Mouse (Mus musculus): ENCODE results near the gene Gsx2.

Gsx2 gene

DNA sequence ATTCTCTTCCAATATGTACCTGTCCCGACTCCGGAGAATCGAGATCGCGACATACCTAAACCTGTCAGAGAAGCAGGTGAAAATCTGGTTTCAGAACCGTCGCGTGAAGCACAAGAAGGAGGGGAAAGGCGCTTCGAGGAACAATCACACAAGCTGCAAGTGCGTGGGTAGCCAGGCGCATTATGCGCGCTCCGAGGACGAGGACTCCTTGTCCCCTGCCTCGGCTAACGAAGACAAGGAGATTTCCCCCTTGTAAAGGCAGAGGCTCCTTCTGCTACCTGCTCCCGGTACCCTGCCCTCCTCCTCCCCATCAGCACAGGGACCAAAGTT, 1.6 kb downstream of the Gsx2 start:
- no peak for DNase-seq

DNA sequence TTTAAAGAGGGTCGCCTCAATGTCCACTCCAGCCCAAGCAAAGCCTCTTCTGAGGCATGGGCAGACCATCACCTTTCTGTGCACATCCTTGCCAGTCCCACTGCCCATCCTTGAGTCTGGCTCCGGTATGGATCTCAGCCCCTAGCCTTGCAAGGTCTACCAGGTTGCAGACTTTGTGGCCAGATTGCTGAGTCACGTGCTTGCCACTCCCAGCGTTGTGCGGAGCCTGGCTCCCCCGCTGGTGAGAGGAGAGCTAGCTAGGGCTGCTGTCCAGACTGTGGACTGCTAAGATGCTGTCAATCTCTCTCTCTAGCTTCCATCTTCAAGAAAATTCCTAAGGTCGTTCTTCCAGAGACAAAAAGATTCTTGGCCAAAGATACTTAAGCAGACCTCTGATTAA, 4.2 kb downstream of the Gsx2 start:
- DNase-seq, result no peak

DNA sequence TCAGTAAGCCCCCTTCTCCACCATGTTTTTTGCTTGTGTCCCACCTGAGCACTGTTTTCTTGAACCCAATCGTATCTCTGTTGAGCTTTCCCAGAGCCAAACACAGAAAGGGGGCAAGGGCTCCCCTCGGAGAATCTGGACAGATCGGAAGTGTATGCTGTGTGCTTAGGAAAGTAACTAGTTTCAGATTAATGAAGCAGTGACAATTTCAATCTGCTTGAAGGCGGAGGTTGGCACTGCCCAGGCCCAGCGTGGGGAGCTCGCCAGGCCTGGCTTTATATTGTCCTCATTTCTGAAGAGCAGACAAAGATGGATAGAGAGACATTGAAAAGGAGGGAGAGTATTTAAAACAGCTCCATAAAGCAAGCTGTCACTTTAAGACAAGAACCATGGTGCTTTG, 7.0 kb downstream of the Gsx2 start:
- no peak for DNase-seq

DNA sequence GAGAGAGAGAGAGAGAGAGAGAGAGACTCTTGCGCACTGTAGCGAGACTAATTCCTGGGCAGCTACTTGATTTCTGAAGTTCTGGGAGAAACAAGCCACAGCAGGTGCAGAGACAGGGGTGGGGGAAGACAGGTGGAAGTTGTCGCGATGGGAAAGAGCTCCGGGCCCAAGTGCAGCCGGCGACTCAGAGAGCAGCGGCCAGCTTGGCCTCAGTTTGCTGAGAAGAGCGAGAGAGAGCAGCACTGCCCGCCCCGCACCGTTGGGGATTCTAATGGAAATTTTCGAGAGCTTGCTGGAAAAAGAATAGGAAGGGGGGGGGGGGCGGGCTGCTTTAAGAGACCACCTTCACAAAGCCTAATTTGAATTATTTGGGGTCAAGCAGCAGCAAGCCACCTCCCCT, 7.7 kb downstream of the Gsx2 start:
- DNase-seq, result no peak

DNA sequence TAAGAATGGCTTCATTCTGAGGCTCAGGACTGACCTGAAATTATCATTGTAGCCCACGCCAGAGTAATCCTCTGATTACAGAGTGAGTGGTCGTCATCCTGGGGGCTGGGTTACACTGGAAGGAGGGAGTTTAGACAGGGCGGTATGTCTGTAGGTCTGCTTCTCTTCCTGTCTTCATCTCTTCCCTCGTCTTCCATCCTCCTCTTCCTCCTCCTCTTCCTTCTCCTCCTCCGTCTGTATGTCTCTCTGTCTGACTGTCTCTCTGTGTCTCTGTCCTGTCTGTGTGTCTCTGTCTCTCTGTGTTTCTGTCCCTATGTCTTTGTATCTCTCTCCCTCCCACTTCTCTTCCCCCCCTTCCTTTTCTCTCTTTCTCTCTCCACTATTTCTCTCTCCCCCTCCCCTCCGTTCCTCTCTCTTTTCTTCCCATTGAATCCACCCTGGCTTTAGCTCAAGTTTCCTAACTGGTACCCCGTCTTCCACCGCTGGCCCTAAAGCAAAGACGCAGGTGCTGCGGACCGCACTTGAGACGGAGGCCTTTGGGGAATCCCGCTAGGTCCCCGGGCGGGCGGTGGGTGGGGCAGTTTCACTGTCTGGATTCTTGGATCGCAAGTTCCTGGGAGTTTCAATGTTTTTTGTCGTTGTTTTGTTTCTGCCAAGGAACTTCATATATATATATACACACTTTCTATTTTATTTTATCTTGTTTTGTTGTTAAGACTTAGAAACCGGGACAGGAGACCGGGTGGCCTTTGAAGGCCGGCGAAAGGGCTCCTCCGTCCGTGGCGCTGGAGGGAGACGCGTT, 8.4 kb downstream of the Gsx2 start:
- DNase-seq, result peak; percentile 16

DNA sequence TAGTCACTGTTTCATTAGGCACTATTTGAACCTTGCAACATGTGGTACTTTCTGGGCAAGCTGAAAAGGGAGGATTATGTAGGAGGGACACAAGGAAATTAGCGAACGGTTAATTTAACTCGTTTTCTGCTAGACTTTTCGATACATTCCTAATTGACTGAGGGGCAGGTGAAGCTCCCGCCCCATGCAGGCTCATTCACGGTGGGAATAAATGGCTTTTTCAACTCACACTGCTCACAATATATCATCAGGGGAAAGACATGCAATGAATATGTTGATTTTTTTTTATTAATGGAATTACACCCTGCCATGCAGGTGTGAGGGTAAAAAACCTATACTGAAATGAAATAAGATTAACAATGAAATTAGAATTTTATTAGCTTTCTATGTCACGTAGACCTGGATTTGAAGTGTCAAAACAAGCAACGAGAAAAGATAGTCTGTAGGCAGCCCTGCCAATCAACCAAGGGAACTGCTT, 9.0 kb downstream of the Gsx2 start:
- no peak for DNase-seq

DNA sequence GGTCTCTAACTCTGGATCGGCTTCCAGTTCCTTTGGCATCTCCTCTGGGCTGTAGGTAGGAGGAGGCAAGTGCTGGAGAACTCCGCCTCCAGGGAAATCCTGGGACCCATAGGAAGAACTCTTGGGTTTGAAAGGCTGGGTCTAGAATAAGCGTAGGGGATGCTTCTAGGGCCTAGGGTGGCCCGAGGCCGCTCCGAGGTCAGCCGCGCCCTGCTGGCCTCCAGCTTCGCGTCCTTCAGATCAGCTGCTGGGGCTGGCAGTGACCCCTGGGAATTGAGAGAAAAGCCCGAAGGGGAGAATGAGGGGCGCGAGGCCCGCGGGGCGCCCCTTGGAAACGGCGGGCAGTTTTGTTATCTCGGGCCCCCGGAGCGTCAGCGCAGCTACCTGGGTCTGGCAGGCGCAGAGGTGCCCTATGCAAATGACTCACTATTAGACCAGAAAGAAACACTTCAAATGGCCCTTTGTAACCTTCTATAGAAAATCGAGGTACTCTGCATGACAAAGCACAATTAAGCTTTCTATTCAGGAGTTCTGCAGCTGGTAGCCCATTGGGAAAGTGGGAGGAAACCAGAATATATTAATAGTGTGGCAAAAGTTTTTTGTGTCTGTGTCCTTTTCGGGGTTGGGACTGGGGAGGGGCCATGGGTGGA, 9.6 kb downstream of the Gsx2 start:
- DNase-seq, result no peak

DNA sequence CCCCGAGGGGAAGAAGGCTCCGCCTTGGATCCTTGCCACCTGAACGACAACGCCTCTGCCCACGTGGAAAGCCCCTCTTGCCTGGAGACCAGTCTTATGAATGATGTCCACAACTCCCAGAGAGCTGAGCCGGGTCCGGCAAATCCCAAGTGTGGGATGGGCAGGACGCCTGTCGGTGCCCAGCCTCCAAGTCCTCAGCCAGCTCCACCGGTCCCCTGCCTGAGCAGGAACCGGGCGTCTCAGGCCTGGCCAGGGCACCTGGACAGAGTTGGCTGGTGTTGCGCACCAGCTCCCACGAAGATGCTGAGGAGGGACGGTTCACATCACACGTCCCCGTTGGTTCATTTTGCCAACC, 10.1 kb downstream of the Gsx2 start:
- DNase-seq, result no peak

DNA sequence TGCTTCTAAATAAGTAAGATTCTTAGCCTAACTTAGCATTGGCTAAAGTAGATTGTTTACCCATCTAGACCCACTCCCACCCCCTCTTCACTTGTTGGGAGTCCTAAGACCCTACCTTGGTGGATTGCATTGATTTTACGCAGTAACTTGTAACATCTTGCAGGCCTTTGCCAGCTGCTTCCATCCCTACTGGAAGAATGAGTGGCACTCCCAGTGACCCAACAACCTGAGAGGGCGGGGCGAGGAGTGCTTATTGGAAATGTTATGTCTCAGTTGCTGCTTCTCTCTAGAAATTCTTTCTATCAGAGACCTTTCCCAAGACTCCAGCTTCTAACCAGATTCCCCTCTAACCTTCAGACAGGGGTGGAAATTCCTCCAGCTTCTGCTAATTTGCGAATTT, 10.5 kb downstream of the Gsx2 start:
- DNase-seq, result no peak

DNA sequence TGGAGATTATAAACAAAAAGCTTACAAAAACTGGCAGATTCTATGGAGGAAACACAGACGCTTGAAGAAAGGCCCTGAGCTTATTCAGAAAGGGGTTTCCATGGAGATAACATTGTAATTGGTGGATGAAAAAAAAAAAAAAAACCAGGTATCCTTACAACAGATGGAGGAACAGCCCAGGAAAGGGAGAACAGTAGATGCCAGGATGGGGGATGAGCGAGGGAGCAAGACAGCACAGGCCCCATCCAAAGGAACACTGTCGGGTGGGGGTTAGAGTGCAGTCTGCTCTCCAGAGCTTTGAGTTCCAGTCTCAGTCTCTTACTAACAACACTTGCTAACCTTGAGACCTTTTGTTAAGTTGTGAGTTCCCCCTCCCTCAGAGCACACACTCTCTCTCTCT, 31.1 kb downstream of the Gsx2 start:
- no peak for DNase-seq

DNA sequence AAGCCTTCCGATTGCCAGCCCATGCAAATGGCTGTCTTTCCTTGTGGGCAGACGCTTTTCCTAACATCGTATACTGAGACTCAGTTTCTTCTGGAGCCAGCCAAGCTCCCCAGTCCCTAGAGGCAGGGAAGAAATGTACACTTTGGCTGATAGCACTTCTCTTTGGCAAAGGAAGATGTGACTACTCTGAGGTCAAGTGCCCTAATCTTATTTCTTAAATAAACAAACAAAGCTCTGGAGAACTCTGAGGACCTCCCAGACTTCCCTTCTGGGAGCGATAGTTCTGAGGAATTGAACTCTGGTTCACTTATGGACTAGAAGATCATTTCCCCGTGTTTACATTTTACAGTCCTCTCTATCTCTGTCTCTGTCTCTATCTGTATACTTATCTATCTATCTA, 34.0 kb downstream of the Gsx2 start:
- no peak for DNase-seq

DNA sequence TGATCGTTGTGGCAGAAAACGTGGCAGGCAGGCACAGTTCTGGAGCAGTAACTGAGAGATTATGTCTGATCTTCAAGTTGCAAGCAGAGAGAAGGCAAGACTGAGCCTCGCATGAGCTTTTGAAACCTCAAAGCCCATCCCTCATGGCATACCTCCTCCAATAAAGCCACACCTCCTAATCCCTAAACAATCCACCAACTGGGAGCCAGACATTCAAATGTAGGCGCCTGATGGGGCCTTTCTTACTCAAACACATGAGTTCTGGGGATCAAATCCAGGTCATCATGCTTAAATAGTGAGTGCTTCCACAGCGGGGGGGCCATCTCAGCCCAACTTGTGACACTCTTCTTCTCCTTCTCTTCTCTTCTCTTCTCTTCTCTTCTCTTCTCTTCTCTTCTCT, 36.4 kb downstream of the Gsx2 start:
- DNase-seq, result no peak

DNA sequence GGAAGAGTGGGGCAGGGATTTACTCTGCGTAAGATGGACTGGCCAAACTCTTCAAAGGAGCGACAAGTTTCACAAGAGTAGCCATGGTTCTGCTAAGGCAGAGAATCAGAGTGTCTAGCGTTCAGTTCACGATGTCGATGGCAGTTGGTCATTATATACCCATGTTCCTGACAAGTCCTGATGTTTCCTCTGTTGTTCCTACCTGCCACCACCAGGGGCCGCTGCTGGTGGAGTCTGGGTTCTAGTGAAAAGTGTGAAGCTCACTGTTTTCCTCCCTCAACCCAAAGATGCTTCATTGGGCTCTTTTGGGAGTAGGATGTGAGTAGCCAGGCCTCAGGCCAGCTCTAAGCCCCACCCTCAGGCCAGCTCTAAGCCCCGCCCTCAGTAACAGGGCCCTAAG, 43.4 kb downstream of the Gsx2 start:
- no peak for DNase-seq

DNA sequence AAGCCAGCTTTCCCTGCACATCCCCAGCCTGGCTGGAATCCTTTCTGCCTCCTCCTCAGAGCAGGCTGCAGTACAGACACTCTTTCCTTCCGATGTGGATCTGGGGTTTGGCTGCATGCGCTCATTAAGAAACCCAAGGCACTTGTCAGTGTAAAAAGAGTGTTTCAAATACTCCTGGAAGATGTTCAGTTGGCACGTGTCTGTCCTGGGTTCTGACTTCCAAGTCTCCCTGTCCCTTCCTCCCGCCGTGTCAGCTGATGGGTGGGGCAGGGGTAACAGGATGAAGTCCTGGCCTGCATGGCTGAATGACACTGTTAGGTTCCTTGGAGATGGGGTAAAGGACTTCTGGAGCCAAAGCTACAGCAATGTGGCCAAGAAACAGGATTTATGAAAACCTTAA, 46.2 kb downstream of the Gsx2 start:
- no peak for DNase-seq

Measured in kidney, adult 18-20 months (tissue).